Mouse (Mus musculus) neural tube, embryonic 11.5 days (tissue): ENCODE measurements around the gene Rab33b. TPM values are rescaled to one million over a fixed set of nuclear protein-coding genes. Genes with fewer than 3 reads are reported as not detected.

Experiments
- ATAC-seq: fragments of 200-750 bp; cut with Nextera tagmentation; 2 replicates; pipeline ENCODE4 v1.8.0; 2017; ENCODE audit warnings: moderate number of reproducible peaks, mild to moderate bottlenecking, moderate TSS enrichment, moderate library complexity; ENCODE audit not compliant: insufficient read depth, low FRiP score, low TSS enrichment
- DNase-seq: peaks from one replicate; pipeline ENCODE4 v3.0.0-alpha.2; 2015; ENCODE audit warnings: low spot score
- H3K27ac ChIP-seq: fragments of 300-500 bp; sonication (generic); 2 replicates; pipeline ENCODE4 v1.5.1; 2014; ENCODE audit warnings: low read depth, mild to moderate bottlenecking, low read length
- H3K27me3 ChIP-seq: fragments of 300-500 bp; sonication (generic); 2 replicates; pipeline ENCODE4 v1.6.1; 2014; ENCODE audit warnings: mild to moderate bottlenecking, low read length, mixed read lengths; ENCODE audit not compliant: control insufficient read depth, insufficient read depth
- H3K36me3 ChIP-seq: fragments of 300-500 bp; sonication (generic); 2 replicates; pipeline ENCODE4 v1.6.1; 2014; ENCODE audit warnings: mild to moderate bottlenecking, low read length, moderate library complexity, mixed read lengths; ENCODE audit not compliant: control insufficient read depth, insufficient read depth
- H3K4me1 ChIP-seq: fragments of 300-500 bp; sonication (generic); 2 replicates; pipeline ENCODE4 v1.6.1; 2014; ENCODE audit warnings: low read length, mixed read lengths; ENCODE audit not compliant: control insufficient read depth, insufficient read depth
- H3K4me2 ChIP-seq: fragments of 300-500 bp; sonication (generic); 2 replicates; pipeline ENCODE4 v1.6.1; 2014; ENCODE audit warnings: low read depth, mild to moderate bottlenecking, moderate library complexity
- H3K4me3 ChIP-seq: fragments of 300-500 bp; sonication (generic); 2 replicates; pipeline ENCODE4 v1.5.1; 2014; ENCODE audit warnings: low read depth, low read length
- H3K9ac ChIP-seq: fragments of 300-500 bp; sonication (generic); 2 replicates; pipeline ENCODE4 v1.6.1; 2014; ENCODE audit warnings: mild to moderate bottlenecking, low read length
- H3K9me3 ChIP-seq: fragments of 300-500 bp; sonication (generic); 2 replicates; pipeline ENCODE4 v1.6.1; 2016; ENCODE audit warnings: low read length; ENCODE audit not compliant: control insufficient read depth
- WGBS: fragments of 180-500 bp; shearing (Covaris S2); extraction: QIAGEN DNeasy Blood & Tissue Kit; methylation state at CpG from one replicate; pipeline ENCODE4 v1.1.7; 2014; 5-methylcytosine and 5-hydroxymethylcytosine counted together
- polyA plus RNA-seq: library from polyadenylated mRNA; unstranded; fragments of >200 nt; fragmentation: Nextera tagmentation; extraction: Ambion mirVana; gene quantifications from 2 replicates; pipeline ENCODE4 v1.2.1, GENCODE M21; 2014

Gene Rab33b
- polyA plus RNA-seq, 1 experiment from 2014 or later, result 13.4 TPM

- peaks cover 8% of the 10 kb centered on the region for H3K4me1 ChIP-seq
- H3K4me3 ChIP-seq, result peak overlapping the region; percentile 70
- H3K9ac ChIP-seq, result peak overlapping the region; percentile 86
- H3K9me3 ChIP-seq, result no peaks in the 10 kb centered on the region
- peak overlapping the region; percentile 92 for H3K4me2 ChIP-seq
- WGBS, result 0% methylated on average over 33 of the region's 33 CpGs
- H3K27ac ChIP-seq, result peak overlapping the region; percentile 90
- ATAC-seq (peak; percentile 40), DNase-seq (no peak)
- H3K27me3 ChIP-seq, result no peaks in the 10 kb centered on the region
- no peaks in the 10 kb centered on the region for H3K36me3 ChIP-seq
These were observed 650 bp downstream of the Rab33b start for GRCm38 (mm10) chr3:51484370-51484769.

- Histone ChIP-seq H3K4me3 (no peak overlapping the region), H3K9me3 (no peaks in the 10 kb centered on the region), H3K36me3 (no peaks in the 10 kb centered on the region), H3K27ac (no peak overlapping the region), H3K4me1 (peaks cover 8% of the 10 kb centered on the region), H3K4me2 (peak overlapping the region; percentile 92; the same call in 1 of the 2 replicates), H3K9ac (no peak overlapping the region; the same call in 1 of the 2 replicates), H3K27me3 (no peaks in the 10 kb centered on the region)
- DNase-seq (no peak), ATAC-seq (no peak)
- 77% methylated on average over 4 of the region's 4 CpGs for WGBS
These were observed 1.6 kb downstream of the Rab33b start for GRCm38 (mm10) chr3:51485347-51485746.

GRCm38 (mm10) chr3:51486491-51487195, 2.9 kb downstream of the Rab33b start:
- H3K9ac ChIP-seq, result no peak overlapping the region
- no peak overlapping the region for H3K4me3 ChIP-seq
- 95% methylated on average over 4 of the region's 4 CpGs for WGBS
- DNase-seq (no peak), ATAC-seq (no peak)
- H3K36me3 ChIP-seq, result no peaks in the 10 kb centered on the region
- no peaks in the 10 kb centered on the region for H3K27me3 ChIP-seq
- peaks cover 8% of the 10 kb centered on the region for H3K4me1 ChIP-seq
- H3K4me2 ChIP-seq, result no peak overlapping the region
- no peaks in the 10 kb centered on the region for H3K9me3 ChIP-seq
- H3K27ac ChIP-seq, result no peak overlapping the region

GRCm38 (mm10) chr3:51490088-51490753, 6.5 kb downstream of the Rab33b start:
- no peaks in the 10 kb centered on the region for H3K9me3 ChIP-seq
- no peaks in the 10 kb centered on the region for H3K27me3 ChIP-seq
- no peak overlapping the region for H3K27ac ChIP-seq
- H3K4me1 ChIP-seq, result peaks cover under 1% of the 10 kb centered on the region; the same call in 1 of the 2 replicates
- 0 out of 2 replicates have a peak, but pooled peaks cover 2% of the 10 kb centered on the region for H3K36me3 ChIP-seq
- no peak for ATAC-seq
- 82% methylated on average over 7 of the region's 7 CpGs for WGBS
- H3K4me2 ChIP-seq, result no peak overlapping the region
- H3K9ac ChIP-seq, result no peak overlapping the region
- no peak overlapping the region for H3K4me3 ChIP-seq
- no peak for DNase-seq

- no peak overlapping the region for H3K27ac ChIP-seq
- no peak overlapping the region for H3K4me3 ChIP-seq
- H3K9me3 ChIP-seq, result no peaks in the 10 kb centered on the region
- 0 out of 2 replicates have a peak, but pooled peaks cover 2% of the 10 kb centered on the region for H3K36me3 ChIP-seq
- no peak for DNase-seq
- H3K4me1 ChIP-seq, result no peaks in the 10 kb centered on the region
- ATAC-seq, result no peak
- no peak overlapping the region for H3K4me2 ChIP-seq
- 89% methylated on average over 13 of the region's 13 CpGs for WGBS
- no peak overlapping the region for H3K9ac ChIP-seq
- no peaks in the 10 kb centered on the region for H3K27me3 ChIP-seq
These were observed 9.6 kb downstream of the Rab33b start for GRCm38 (mm10) chr3:51493272-51493838.

GRCm38 (mm10) chr3:51494466-51494865, 10.7 kb downstream of the Rab33b start:
- no peaks in the 10 kb centered on the region for H3K4me1 ChIP-seq
- 0 out of 2 replicates have a peak, but pooled peaks cover 2% of the 10 kb centered on the region for H3K36me3 ChIP-seq
- H3K4me2 ChIP-seq, result no peak overlapping the region
- DNase-seq, result no peak
- H3K9me3 ChIP-seq, result no peaks in the 10 kb centered on the region
- ATAC-seq, result no peak
- no peaks in the 10 kb centered on the region for H3K27me3 ChIP-seq
- no peak overlapping the region for H3K9ac ChIP-seq
- H3K4me3 ChIP-seq, result no peak overlapping the region
- WGBS, result 92% methylated on average over 2 of the region's 2 CpGs
- no peak overlapping the region for H3K27ac ChIP-seq

GRCm38 (mm10) chr3:51495646-51496045, 11.9 kb downstream of the Rab33b start:
- H3K4me3 ChIP-seq, result no peak overlapping the region
- no peak overlapping the region for H3K4me2 ChIP-seq
- H3K27ac ChIP-seq, result no peak overlapping the region
- no peaks in the 10 kb centered on the region for H3K9me3 ChIP-seq
- no peak overlapping the region for H3K9ac ChIP-seq
- ATAC-seq (no peak), DNase-seq (no peak)
- 94% methylated on average over 9 of the region's 9 CpGs for WGBS
- no peaks in the 10 kb centered on the region for H3K4me1 ChIP-seq
- 0 out of 2 replicates have a peak, but pooled peaks cover 2% of the 10 kb centered on the region for H3K36me3 ChIP-seq
- H3K27me3 ChIP-seq, result no peaks in the 10 kb centered on the region

- Histone ChIP-seq H3K4me3 (no peak overlapping the region), H3K27me3 (no peaks in the 10 kb centered on the region), H3K9me3 (no peaks in the 10 kb centered on the region), H3K27ac (no peak overlapping the region), H3K4me2 (no peak overlapping the region), H3K9ac (no peak overlapping the region), H3K36me3 (0 out of 2 replicates have a peak, but pooled peaks cover 2% of the 10 kb centered on the region), H3K4me1 (no peaks in the 10 kb centered on the region)
- 95% methylated on average over 1 of the region's 1 CpGs for WGBS
- no peak for DNase-seq
- no peak for ATAC-seq
These were observed 14.3 kb downstream of the Rab33b start for GRCm38 (mm10) chr3:51497978-51498377.
